Mouse (Mus musculus) kidney, adult 2 months (tissue): ENCODE measurements around the gene Igsf21. TPM values are rescaled to one million over a fixed set of nuclear protein-coding genes. Genes with fewer than 3 reads are reported as not detected.

Experiments used
- DNase-seq: peaks from one replicate; pipeline ENCODE4 v3.0.0; 2021
- H3K27ac ChIP-seq: fragments of 200-500 bp; 2 replicates; pipeline ENCODE4 v1.5.1; 2012; ENCODE audit warnings: low read depth, low read length, control low read depth, inconsistent platforms; ENCODE audit not compliant: insufficient read depth
- H3K27me3 ChIP-seq: fragments of 200-500 bp; replicated peaks from 2 replicates; pipeline ENCODE4 v1.6.1; 2012; ENCODE audit warnings: mild to moderate bottlenecking, moderate library complexity, low read length, inconsistent platforms; ENCODE audit not compliant: control insufficient read depth, insufficient read depth
- H3K36me3 ChIP-seq: fragments of 200-500 bp; 2 replicates; pipeline ENCODE4 v1.6.1; 2012; ENCODE audit warnings: mild to moderate bottlenecking, moderate library complexity, low read length, inconsistent platforms; ENCODE audit not compliant: control insufficient read depth, insufficient read depth
- H3K4me1 ChIP-seq: fragments of 200-500 bp; 2 replicates; pipeline ENCODE4 v1.6.1; 2011; ENCODE audit warnings: low read length; ENCODE audit not compliant: control insufficient read depth, insufficient read depth
- H3K4me3 ChIP-seq: fragments of 200-500 bp; 2 replicates; pipeline ENCODE4 v1.5.1; 2011; ENCODE audit warnings: mild to moderate bottlenecking, low read depth, low read length, control low read depth; ENCODE audit not compliant: insufficient read depth
- CTCF ChIP-seq: fragments of 200-500 bp; conservative IDR thresholded peaks from 2 replicates; pipeline ENCODE4 v1.5.1; 2011; ENCODE audit warnings: low read depth, mild to moderate bottlenecking, control low read depth, low read length, moderate library complexity, mixed read lengths; ENCODE audit not compliant: insufficient read depth, insufficient read length
- POLR2A ChIP-seq: fragments of 200-500 bp; IDR thresholded peaks from one replicate; pipeline ENCODE4 v1.6.1; 2011; ENCODE audit warnings: low read depth, low read length, control low read depth
- WGBS: fragments of 180-500 bp; shearing (Covaris S2); methylation state at CpG from one replicate; pipeline ENCODE4 v1.1.7; 2018; 5-methylcytosine and 5-hydroxymethylcytosine counted together
- polyA plus RNA-seq: library from polyadenylated mRNA; depleted of rRNA; stranded (reverse); fragments of >200 nt; gene quantifications from 2 replicates; pipeline ENCODE4 v1.2.3, GENCODE M21; 2012

Igsf21 gene
- polyA plus RNA-seq, 1 experiment, result 0.39 TPM

- WGBS, result 66% methylated on average over 9 of the region's 9 CpGs
- Histone ChIP-seq H3K36me3 (no peaks in the 10 kb centered on the region), H3K4me1 (no peaks in the 10 kb centered on the region), H3K27me3 (no peaks in the 10 kb centered on the region), H3K4me3 (no peak overlapping the region), H3K27ac (no peak overlapping the region)
- TF ChIP-seq POLR2A (no peak), CTCF (0 out of 2 replicates have a peak, but pooled peaks have one; percentile 13)
- no peak for DNase-seq
These were observed 106.1 kb downstream of the Igsf21 start for GRCm38 (mm10) chr4:140140485-140140884.

DNA sequence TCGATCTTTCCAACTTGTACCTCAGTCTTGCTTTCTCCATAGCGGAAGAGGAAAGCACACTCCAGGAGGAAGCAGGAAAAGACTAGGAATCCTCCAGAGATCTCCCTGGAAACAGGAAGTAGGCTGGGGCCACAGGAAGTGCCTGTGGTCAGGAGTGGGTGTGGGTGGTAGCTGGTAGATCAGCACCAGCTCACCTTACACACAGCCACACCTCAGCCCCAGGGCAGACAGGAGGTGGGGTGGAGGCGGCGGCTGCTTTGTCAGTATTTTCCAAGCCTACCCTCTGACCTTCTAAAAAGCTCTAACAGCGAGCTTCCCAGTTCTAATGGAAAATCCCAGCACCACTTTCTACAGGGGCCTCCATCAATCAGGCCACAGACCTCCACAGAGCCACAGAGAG, 107.7 kb downstream of the Igsf21 start:
- TF ChIP-seq POLR2A (no peak), CTCF (no peak)
- no peak overlapping the region for H3K4me3 ChIP-seq
- WGBS, result 40% methylated on average over 5 of the region's 5 CpGs

DNA sequence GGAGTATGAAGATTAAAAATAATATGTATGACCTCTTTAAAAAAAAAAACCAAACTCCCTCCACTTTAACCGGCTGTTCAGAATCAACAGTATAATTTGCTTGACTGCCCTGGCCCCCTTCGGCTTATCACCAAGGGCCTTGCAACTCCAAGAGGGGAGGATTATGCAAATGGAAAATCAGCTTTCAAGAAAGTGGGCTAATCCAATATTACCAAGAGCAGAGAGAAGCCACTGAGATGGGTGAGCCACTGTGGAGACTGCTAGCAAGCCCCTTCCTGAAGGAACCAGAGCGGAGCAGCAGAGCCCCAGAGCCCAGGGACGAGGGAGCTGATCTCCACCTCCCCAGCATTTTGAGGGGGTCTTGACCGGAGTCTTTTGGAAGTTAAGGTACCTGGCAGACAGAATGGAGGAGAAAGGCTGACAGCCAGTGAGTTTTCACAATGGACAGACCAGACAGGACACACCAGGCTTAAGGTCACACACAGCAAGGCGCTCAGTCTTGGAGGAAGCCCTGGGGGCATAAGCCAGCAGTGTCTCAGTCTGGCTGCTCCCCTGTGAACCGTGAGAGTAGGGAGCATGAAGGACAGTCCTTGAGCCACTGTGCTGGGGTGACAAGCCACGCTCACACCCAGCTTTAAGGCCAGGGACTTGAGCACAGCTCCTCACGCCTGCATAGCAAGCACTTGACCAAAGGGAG, 114.8 kb downstream of the Igsf21 start:
- no peak for TF ChIP-seq CTCF
- no peak for TF ChIP-seq POLR2A
- Histone ChIP-seq H3K27me3 (no peaks in the 10 kb centered on the region), H3K36me3 (no peaks in the 10 kb centered on the region), H3K4me3 (no peak overlapping the region), H3K27ac (no peak overlapping the region), H3K4me1 (no peaks in the 10 kb centered on the region)
- WGBS, result 40% methylated on average over 9 of the region's 9 CpGs
- no peak for DNase-seq

More for the DNA sequence above, 107.7 kb downstream of the Igsf21 start:
- Histone ChIP-seq H3K4me1 (no peaks in the 10 kb centered on the region), H3K27me3 (no peaks in the 10 kb centered on the region), H3K27ac (no peak overlapping the region), H3K36me3 (no peaks in the 10 kb centered on the region)
- DNase-seq, result no peak

GRCm38 (mm10) chr4:140131201-140131600, 115.4 kb downstream of the Igsf21 start:
- Histone ChIP-seq H3K4me3 (no peak overlapping the region), H3K27me3 (no peaks in the 10 kb centered on the region), H3K36me3 (no peaks in the 10 kb centered on the region), H3K4me1 (no peaks in the 10 kb centered on the region), H3K27ac (no peak overlapping the region)
- no peak for DNase-seq
- TF ChIP-seq CTCF (no peak), POLR2A (no peak)
- WGBS, result 10% methylated on average over 5 of the region's 5 CpGs

DNA sequence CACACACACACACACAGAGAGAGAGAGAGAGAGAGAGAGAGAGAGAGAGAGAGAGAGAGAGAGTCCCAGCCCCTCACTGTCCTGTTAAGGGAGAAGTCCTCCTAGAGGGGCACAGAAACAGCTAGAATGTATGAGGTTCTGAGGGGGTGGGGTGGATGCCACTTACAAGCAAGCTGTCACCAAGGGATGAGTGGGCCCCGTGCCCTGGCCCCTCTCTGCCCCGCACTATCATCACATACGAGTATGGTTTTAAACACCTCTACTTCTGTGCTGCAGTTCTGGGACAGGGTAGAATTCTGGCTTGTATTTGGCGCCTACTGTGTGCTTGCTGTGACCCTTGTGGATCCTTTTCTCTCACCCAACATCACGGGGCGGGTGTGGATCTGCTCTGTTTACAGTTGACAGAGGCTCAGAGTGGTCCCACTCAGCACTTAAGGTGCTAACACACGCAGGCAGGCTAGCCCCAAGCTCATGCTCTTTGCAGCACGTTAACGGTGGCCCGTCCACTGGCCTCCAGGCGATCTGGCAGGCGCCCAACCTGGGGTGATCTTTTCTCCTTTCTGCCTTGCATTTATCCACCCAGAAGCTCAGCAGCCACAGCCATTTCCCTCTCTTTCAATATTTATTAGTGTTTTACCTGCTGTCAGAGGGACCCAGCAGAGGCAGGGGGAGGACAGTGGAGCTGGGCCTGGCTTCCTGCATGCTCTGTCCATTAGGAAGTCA, 116.9 kb downstream of the Igsf21 start:
- no peak for DNase-seq
- Histone ChIP-seq H3K27me3 (no peaks in the 10 kb centered on the region), H3K4me1 (no peaks in the 10 kb centered on the region), H3K36me3 (no peaks in the 10 kb centered on the region), H3K4me3 (no peak overlapping the region), H3K27ac (no peak overlapping the region)
- TF ChIP-seq CTCF, result no peak
- TF ChIP-seq POLR2A, result no peak
- WGBS, result 61% methylated on average over 12 of the region's 12 CpGs

GRCm38 (mm10) chr4:140128116-140128515, 118.5 kb downstream of the Igsf21 start:
- H3K4me3 ChIP-seq, result no peak overlapping the region
- 70% methylated on average over 11 of the region's 11 CpGs for WGBS
- TF ChIP-seq CTCF (no peak), POLR2A (no peak)

DNA sequence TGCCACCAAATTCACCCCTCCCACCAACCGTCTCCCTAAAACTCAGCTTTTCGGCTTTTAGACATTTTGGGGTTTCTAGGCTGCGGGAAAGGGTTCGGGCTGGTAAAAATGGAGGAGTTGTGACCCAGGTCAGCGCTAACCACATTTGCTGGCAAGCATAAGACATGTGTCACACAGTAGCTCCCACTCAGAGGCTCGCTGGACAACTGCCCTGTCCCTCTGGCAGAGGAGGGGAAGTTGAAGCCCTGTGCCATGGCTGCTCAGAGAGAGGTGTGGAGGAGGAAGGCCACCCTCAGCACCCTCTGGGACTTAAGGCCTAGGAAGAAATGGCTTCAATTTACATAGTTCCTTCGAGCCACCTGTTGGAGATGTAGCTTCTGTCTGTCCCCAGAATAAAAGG, 120.8 kb downstream of the Igsf21 start:
- no peaks in the 10 kb centered on the region for H3K4me1 ChIP-seq
- no peak for DNase-seq
- H3K27me3 ChIP-seq, result no peaks in the 10 kb centered on the region
- no peak overlapping the region for H3K4me3 ChIP-seq
- no peaks in the 10 kb centered on the region for H3K36me3 ChIP-seq
- WGBS, result 81% methylated on average over 7 of the region's 7 CpGs
- no peak for TF ChIP-seq CTCF
- no peak for TF ChIP-seq POLR2A
- no peak overlapping the region for H3K27ac ChIP-seq

More at GRCm38 (mm10) chr4:140128116-140128515, 118.5 kb downstream of the Igsf21 start:
- no peaks in the 10 kb centered on the region for H3K4me1 ChIP-seq
- DNase-seq, result no peak
- H3K27me3 ChIP-seq, result no peaks in the 10 kb centered on the region
- no peak overlapping the region for H3K27ac ChIP-seq
- H3K36me3 ChIP-seq, result no peaks in the 10 kb centered on the region

DNA sequence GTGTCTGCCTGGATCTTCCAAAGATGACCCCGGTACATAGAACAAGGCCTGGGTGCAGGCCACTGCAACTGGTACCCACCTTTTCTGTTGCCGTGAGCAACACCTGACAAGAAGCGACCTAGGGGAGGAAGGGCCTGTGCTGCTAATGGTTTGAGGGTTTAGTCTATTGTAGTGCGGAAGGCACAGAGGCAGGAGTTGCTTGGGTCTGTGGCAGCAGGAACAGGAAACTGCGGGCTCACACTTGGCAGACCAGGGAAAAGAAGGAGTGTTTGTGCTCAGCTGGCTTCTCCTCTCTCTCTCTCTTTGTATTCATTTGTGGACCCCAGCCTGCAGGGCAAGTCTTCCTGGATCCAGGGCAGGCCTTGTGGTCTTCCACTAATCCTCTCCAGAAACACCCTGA, 124.0 kb downstream of the Igsf21 start:
- DNase-seq, result no peak
- TF ChIP-seq CTCF (no peak), POLR2A (no peak)
- WGBS, result 83% methylated on average over 5 of the region's 5 CpGs

More for the DNA sequence above, 124.0 kb downstream of the Igsf21 start:
- no peak overlapping the region for H3K4me3 ChIP-seq
- H3K4me1 ChIP-seq, result no peaks in the 10 kb centered on the region
- H3K27me3 ChIP-seq, result no peaks in the 10 kb centered on the region
- H3K36me3 ChIP-seq, result no peaks in the 10 kb centered on the region
- H3K27ac ChIP-seq, result no peak overlapping the region
